Mouse (Mus musculus): ENCODE measurements around the gene Olfr910. TPM values are rescaled to one million over a fixed set of nuclear protein-coding genes. Genes with fewer than 3 reads are reported as not detected.

The Olfr910 gene
- not detected for total RNA-seq (2021)

DNA sequence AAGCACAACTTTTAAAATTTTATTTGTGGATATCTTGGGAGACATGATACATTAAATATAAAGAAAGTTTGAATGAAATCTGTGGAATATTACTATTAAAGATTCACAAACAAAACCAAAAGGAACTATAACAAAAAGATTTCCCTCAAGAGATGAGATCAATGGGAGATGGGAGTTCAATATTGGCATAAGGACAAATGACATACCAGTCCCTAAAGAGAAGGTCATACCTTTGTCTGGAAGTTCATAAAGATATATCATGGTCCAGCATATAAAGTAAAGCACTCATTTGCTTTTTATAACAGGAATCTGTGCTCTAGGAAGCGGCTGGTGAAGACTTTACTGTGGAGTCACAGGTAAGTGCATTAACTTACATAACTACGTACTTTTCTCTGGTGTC, at the start of gene Olfr910:
Gene Olfr910 (plus strand): TSS at position 301 of the 400 bp plus-strand sequence.
- intact Hi-C loops (cut with DNase I): no loop called here
- no peak for DNase-seq (ENCODE audit: low spot score)

DNA sequence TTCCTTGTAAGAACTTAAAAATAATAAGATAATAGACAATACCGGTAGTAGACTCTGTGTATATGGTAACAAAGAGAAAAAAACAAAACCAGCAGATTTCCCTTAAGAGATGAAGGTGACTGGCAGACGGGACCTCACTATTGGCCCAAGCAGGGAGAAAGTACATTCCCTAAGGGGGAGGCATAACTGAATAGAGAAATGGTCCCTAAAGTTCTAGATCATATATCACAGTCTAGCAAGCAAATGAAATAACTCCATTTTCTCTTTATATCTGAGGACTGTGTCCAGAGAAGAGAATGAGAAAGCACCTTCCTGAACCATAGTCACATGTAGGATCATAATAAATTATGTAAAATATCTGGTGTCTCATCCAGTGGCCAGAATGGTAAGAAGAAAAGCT, 42.1 kb upstream of the Olfr910 start, which contains the start of gene Olfr907:
Gene Olfr907 (plus strand): TSS at position 301 of the 400 bp plus-strand sequence.
- intact Hi-C loops (cut with DNase I): no loop called here
- DNase-seq (ENCODE audit: low spot score): no peak

DNA sequence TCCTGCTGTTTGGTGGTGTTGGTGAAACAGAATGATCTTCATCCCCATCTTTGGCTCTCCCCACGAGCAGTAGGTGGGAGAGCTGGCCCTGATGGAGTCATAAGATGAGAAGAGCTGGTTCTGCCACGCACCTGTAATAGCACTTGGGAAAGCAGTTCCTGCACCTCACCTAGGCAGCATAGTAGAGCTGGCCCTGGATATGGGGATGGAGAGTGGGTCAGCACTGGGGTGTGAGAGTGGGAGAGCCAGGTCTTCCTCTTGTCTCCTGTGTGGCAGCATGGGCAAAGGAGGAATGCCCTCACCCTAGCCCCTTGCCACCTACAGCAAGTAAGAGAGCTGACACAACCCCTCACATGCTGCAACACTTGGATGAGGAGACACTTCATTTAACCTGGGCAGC, 25.3 kb upstream of the Olfr910 start:
- intact Hi-C loops (cut with DNase I): no loop called here
- no peak for DNase-seq (ENCODE audit: low spot score)

DNA sequence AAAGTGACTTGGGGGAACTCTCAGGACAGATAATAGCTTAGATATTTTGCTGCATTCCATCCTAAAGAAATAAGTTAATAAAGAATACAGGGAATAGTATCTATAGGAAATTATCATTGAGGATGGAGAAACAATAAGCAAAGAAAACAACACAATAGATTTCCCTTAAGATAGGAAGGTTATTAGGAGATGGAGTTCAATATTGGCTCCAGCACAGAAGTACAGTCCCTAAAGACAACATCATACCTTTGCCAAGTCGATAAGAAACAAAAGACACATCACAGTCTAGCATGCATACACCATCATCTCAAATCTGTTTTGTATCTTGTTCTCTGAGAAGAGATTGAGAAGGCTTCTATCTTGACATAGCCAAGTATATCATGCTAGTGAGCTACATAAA, 16.4 kb upstream of the Olfr910 start, which contains the start of gene Olfr911-ps1:
Gene Olfr911-ps1 (plus strand): TSS at position 301 of the 400 bp plus-strand sequence.
- intact Hi-C loops (cut with DNase I): no loop called here
- no peak for DNase-seq (ENCODE audit: low spot score)

DNA sequence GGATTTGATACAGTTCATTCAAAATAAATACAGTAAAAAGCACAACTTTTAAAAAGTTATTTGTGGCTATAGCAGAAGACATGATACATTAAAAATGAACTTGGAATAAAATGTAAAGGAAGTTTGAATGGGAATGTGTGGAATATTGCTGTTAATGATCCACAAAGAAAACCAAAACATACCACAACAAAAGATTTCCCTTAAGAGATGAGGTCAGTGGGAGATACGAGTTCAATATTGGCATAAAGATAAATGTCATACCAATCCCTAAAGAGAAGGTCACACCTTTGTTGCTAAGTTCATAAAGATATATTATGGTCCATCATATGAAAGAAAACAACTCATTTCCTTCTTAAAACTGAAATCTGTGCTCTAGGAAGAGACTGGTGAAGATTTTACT, 42.2 kb downstream of the Olfr910 start, which contains the start of gene Olfr912:
Gene Olfr912 (plus strand): TSS at position 301 of the 400 bp plus-strand sequence.
- intact Hi-C loops (cut with DNase I): no loop called here

More for the DNA sequence above, 42.2 kb downstream of the Olfr910 start, which contains the start of gene Olfr912:
- DNase-seq (ENCODE audit: low spot score): no peak

Other genes starting within 250 kb of the Olfr910 start
- not detected for gene Olfr896-ps1, start 246.7 kb upstream of the Olfr910 start, total RNA-seq (2021)
- not detected for gene Olfr25, start 208.8 kb upstream of the Olfr910 start, total RNA-seq (2021)
- gene Olfr898, start 189.4 kb upstream of the Olfr910 start, total RNA-seq (2021): not detected
- not detected for gene Olfr250, start 171.0 kb upstream of the Olfr910 start, total RNA-seq (2021)
- gene Olfr251, start 160.8 kb upstream of the Olfr910 start, total RNA-seq (2021): not detected
- not detected for gene Olfr147, start 136.2 kb upstream of the Olfr910 start, total RNA-seq (2021)
- not detected for gene Olfr901, start 108.4 kb upstream of the Olfr910 start, total RNA-seq (2021)
- gene Olfr902, start 90.2 kb upstream of the Olfr910 start, total RNA-seq (2021): not detected
- not detected for gene Olfr904, start 74.7 kb upstream of the Olfr910 start, total RNA-seq (2021)
- gene Olfr905, start 66.7 kb upstream of the Olfr910 start, total RNA-seq (2021): not detected
- not detected for gene Olfr906, start 50.8 kb upstream of the Olfr910 start, total RNA-seq (2021)
- gene Olfr907, start 42.0 kb upstream of the Olfr910 start, total RNA-seq (2021): not detected
- not detected for gene Olfr911-ps1, start 16.3 kb upstream of the Olfr910 start, total RNA-seq (2021)
- not detected for gene Olfr912, start 42.3 kb downstream of the Olfr910 start, total RNA-seq (2021)
- gene Olfr913, start 54.9 kb downstream of the Olfr910 start, total RNA-seq (2021): not detected
- not detected for gene Olfr914, start 67.3 kb downstream of the Olfr910 start, total RNA-seq (2021)
- not detected for gene Olfr916, start 122.0 kb downstream of the Olfr910 start, total RNA-seq (2021)
- not detected for gene Olfr917, start 128.0 kb downstream of the Olfr910 start, total RNA-seq (2021)
- gene Olfr918, start 136.8 kb downstream of the Olfr910 start, total RNA-seq (2021): not detected
- gene Olfr919, start 165.8 kb downstream of the Olfr910 start, total RNA-seq (2021): not detected
- 10 to 100 TPM; 28.7 to 33.5 TPM for gene Vwa5a, start 180.4 kb downstream of the Olfr910 start, total RNA-seq (2021)
- under 1 TPM; 0.06 to 0.08 TPM for gene Olfr920, start 214.4 kb downstream of the Olfr910 start, total RNA-seq (2021)
- gene Olfr921, start 235.2 kb downstream of the Olfr910 start, total RNA-seq (2021): not detected

Data from heart, postnatal 25 days (tissue).